In the genomic region with DNA sequence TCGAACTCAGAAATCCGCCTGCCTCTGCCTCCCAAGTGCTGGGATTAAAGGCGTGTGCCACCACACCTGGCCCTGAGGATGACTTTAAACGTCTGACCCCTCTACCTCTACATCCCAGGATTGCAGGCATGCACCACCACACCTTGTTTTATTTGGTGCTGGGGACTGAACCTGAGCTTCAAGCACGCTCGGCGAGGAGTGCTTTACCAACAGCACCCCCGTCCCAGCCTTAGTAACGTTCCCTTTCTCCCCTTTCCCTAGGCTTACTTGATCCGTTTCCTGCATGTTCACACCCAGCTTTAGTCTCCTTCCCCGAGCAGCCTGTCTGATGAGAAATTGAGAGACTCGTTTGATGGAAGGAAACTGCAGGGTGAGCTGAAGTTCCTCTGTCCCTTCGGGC, we compare ENCODE assay signal across 16 mouse cellular contexts.
"Had no signal": no experiment of that assay in that cellular context is flagged by ENCODE, and none has a peak within 500 bp of the region (broad histone marks: within the 10 kb centered on the region; RNA-seq: fewer than 3 reads in every experiment).

No protein-coding gene starts in this region.

- H3K27ac ChIP-seq: neural tube, embryonic 13.5 days; neural tube, embryonic 15.5 days; stomach, embryonic 15.5 days; stomach, postnatal 0 days had no signal

- H3K27me3 ChIP-seq: neural tube, embryonic 13.5 days; neural tube, embryonic 15.5 days; stomach, embryonic 15.5 days had no signal

- DNase-seq: retina, postnatal 1 day; right cerebral cortex, adult 18-20 months; right cerebral cortex, postnatal 14 days; right cerebral cortex, postnatal 25 days; right cerebral cortex, postnatal 4 days; spleen, adult 18-20 months; thymus, adult 18-20 months; thymus, adult 2 months; thymus, postnatal 14 days; thymus, postnatal 25 days; thymus, postnatal 36 days; thymus, postnatal 4 days had no signal

- H3K9ac ChIP-seq: neural tube, embryonic 13.5 days; neural tube, embryonic 15.5 days; stomach, embryonic 15.5 days had no signal

- H3K4me3 ChIP-seq: neural tube, embryonic 13.5 days; neural tube, embryonic 15.5 days; stomach, embryonic 15.5 days had no signal

- H3K9me3 ChIP-seq: neural tube, embryonic 13.5 days; neural tube, embryonic 15.5 days; stomach, embryonic 15.5 days had no signal

- H3K36me3 ChIP-seq: neural tube, embryonic 13.5 days; neural tube, embryonic 15.5 days; stomach, embryonic 15.5 days had no signal

- H3K4me2 ChIP-seq: neural tube, embryonic 13.5 days; neural tube, embryonic 15.5 days; stomach, embryonic 15.5 days had no signal
